Mouse (Mus musculus): ENCODE results near the gene Eml5.

The Eml5 gene

DNA sequence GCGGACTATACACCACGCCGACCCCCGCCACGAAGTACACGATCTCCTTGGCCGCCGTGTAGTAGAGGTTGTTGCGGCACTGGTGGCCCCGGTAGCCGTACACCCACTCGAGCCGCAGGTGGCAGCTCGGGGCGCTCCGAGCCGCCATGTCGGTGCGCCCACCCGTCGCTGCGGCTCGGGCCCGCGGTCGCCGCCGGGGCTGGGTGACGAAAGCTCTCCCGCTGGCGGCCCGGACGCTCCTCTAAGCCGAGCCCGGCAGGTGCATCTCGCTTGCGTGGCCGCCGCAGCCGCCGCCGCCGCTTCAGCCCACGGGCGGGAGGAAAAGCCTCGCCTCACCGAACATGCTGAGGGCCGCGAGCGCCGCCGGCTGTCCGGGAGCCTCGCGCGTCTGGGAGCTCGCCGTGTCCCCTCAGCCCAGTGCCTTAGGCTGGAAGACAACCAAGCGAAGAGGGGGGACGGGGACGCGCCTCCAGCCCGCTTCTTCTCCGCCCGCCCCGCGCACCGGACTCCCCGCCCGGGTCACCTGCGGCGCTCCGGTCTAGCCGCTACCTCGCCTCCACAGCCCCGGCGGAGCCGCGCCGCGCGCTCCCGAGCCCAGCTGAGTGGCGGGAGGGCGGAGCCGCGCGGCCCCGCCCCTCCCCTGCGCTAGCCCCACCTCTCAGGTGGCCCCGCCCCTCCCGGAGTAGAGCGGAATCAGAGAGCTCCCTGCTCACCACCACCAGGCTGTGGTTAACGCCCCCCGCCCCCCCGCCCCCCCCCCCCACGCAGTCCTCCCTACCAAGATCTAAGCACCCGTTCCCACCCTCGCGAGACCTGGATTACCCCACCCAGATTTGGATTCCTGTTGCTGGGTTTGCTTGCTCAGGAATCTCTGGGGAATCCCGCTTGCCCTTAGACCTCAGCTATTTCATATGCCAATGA is at the start of gene Eml5:
Gene Eml5, minus strand, starts transcription at position 604 of the 921 bp plus-strand sequence.
- DNase-seq: peak; percentile 92 to 93

- DNase-seq: no peak
Observed at GRCm38 (mm10) chr12:98932856-98933255, 31.6 kb upstream of the Eml5 start.

GRCm38 (mm10) chr12:98932441-98932840 is 31.2 kb upstream of the Eml5 start:
- no peak for DNase-seq

DNA sequence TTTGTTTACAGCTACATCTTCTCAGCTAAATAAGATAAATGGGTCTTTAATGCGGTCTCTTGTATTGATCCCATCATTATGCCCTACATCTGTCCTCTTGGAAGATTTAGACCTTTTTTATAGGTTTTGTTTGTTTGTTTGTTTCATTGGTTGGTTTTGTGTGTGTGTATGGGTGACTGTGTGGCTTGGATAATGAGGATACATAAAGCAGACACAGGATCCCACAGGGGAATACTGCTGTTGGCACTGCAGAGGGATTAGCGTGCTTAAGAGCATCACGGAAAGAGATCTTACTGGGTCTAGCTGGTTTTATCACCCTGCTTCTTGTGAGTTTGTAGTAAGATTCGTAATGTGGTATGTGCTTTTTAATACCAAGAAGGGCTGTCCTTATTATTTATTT is 29.9 kb upstream of the Eml5 start:
- DNase-seq: no peak

GRCm38 (mm10) chr12:98920194-98920991 is 19.1 kb upstream of the Eml5 start, which contains the start of gene Ttc8:
Gene Ttc8 (plus strand): TSS chr12:98920574.
- DNase-seq: peak; percentile 90 to 92

DNA sequence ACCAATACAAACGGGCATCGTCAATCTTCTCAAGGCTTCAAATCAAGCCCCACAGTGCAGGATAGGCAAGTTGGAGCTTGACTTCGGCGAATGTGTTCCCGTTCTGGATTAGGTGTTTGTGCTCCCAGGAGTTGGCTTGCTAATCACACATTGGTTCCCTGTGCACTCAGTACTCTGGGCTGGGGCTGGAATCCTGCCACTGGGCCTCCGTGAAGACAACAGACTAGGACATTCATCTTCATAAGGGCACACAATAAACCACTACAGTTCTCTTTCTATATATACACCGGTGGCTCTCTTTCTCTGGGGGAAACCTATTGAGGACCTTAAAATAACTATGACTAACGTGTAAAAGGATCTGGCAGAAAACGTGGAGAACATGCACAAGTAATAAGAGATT is 8.8 kb upstream of the Eml5 start:
- no peak for DNase-seq

DNA sequence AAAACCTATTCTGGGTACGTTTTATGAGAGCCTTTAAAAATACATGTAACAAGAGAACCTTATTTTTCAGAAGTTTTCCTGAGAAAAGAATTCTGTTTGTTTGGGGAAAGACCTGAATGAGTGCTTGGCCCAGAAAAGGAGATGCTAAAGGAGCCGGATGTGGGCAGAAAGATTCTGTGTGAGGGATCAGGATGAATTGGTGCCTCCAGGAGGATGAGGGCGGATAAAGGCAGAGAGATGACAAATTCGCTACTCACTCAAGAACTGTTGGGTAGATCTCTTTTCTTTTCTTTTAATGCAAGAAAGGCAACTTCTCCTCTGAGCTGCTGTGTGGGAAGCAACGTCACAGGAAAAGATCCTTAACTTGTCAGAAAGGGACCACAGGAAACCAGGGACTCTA is 4.2 kb upstream of the Eml5 start:
- DNase-seq: no peak

DNA sequence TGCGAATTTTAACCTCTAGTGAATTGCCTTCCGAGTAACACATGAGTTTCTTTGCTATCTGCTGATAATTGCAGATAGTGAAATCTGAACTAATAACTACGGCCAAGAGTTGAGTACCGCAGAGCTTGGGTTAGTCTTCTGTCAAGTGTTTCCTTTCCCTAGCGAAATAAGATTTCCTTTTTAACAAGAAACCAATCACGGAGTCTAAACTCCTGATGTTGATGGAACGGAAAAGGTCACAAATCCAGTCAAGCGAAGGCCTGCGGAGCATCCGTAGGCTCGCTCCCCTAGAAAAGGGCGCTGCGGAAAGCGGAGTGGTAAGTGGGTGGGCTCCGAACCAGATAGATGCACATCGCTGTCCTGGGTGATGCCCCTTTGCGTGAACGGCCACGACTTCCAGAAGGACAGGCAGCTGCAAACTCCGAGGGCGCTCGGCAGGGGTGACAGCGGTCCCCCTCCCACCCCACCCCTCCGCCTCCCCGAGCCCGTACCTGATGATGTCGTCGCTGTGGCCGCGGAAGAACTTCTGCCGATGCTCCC is 873 bp downstream of the Eml5 start:
- DNase-seq: peak in 1 of 2 experiments; percentile 60

DNA sequence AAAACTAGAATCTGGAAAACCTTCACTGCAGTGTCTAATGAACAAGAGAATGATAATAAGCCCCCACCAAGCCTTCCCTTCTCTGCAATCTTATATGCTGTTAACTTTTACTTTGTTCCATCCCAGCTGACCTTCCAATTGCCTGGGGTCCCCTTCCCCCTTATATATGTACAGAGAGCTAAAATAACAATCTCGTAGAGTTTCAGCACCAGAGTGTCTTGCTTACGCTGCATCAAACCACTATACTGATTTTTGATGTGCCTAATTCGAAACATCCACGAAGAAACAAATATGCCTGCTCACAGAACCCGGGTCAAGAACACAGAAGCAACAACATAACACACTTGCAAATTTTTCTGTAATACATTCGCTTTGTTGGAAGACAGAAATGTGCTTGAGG is 1.6 kb downstream of the Eml5 start:
- no peak for DNase-seq

- no peak for DNase-seq
Observed at GRCm38 (mm10) chr12:98896761-98897160, 4.5 kb downstream of the Eml5 start.

- no peak for DNase-seq
Observed at GRCm38 (mm10) chr12:98884515-98884914, 16.8 kb downstream of the Eml5 start.

- DNase-seq: no peak
Observed at GRCm38 (mm10) chr12:98881796-98882195, 19.5 kb downstream of the Eml5 start.

GRCm38 (mm10) chr12:98878693-98879092 is 22.6 kb downstream of the Eml5 start:
- DNase-seq: no peak

- DNase-seq: no peak
Observed at GRCm38 (mm10) chr12:98875216-98875615, 26.1 kb downstream of the Eml5 start.

DNA sequence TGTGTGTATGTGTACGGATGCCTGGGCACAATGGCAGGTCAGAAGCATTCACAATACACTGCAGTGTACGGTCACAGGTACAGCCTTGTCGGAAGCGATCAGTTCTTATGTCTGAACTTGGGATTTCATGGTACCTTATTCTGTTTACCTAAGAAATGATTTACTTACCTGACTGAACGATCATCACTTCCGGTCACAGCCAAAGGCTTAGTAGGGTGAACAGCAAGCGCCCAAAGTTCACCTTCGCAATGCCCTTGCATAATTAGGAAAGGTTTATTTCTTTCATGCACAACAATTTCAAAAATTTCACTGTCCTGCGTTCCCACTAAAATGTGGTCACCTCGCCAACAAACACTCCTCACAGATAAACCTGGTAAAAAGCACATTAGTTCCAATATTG is 28.4 kb downstream of the Eml5 start:
- no peak for DNase-seq

DNA sequence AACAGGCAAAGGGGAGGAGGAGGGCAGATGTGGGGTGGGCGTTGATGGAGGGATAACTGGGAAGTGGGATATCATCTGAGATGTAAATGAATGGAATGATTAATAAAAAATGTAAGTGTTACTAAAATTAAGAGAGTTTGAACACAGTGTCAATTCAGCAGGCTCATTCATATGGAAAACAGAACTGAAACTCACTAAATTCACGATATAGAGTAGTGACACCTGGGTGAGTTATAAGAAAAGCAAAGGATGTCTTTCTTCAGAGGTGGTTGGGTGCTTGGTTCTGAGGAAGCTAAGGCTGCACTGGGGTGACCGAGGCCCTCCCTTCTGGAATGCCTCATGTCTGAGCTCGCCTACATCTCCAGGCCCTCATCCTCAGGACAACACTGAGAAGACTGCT is 37.8 kb downstream of the Eml5 start:
- no peak for DNase-seq

- DNase-seq: no peak
Observed at GRCm38 (mm10) chr12:98860316-98860715, 41.0 kb downstream of the Eml5 start.

GRCm38 (mm10) chr12:98850767-98851166 is 50.5 kb downstream of the Eml5 start:
- peak; percentile 77 to 84 for DNase-seq

DNA sequence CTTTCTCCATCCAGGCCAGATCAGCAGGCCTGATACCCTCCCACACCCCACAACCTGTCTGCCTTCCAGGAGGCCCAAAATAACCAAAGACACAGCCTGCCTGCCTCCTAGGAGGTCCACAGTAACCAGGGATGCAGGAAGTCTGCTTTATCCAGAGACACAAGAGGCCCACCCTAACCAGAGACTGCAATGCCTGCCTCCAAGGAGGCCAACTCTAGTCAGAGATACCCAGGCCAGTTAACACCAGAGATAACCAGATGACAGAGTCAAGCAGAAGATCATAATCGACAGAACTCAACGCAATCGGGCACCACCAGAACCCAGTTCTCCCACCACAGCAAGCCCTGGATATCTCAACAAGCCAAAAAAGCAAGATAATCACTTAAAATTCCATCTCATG is 56.5 kb downstream of the Eml5 start:
- DNase-seq: no peak

- no peak for DNase-seq
Observed at GRCm38 (mm10) chr12:98840135-98840534, 61.1 kb downstream of the Eml5 start.

GRCm38 (mm10) chr12:98837940-98838339 is 63.3 kb downstream of the Eml5 start:
- DNase-seq: no peak

DNA sequence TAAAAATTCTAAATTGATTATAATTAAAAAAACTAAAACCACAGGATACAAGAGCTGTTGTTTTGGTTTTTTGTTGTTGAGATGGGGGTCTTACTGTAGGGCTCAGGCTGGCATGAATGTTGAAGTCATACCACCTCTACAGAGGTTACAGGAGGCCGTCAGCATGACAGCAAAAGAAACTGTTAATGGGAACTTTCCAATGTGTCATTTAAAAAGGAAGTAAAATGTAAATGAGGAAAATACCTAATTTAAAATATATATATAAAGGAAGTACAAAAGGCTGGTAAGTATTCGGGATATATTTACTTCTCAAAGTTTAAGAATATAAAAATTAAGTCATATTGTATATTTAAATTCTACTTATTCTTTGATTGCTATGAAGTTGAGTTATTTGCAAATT is 65.8 kb downstream of the Eml5 start:
- DNase-seq: no peak

- no peak for DNase-seq
Observed at GRCm38 (mm10) chr12:98834879-98835278, 66.4 kb downstream of the Eml5 start.

DNA sequence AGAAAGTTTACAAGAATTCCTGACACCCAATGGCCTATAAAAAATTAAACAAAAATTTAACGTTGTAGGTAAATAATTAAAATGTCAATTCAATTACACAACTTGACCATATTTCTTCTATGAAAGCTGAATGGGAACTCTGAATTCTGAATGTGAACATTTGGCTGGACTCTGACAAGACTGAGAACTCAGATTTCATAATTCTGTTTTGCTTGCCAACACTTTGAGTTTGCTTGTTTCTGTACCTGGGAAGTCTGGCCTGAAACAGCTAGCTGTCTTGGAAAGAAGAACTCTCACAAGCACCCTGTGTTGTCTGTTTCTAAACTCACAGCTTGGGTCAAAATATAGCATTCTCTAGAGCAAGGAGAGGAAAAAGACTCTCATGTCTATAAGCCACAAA is 67.4 kb downstream of the Eml5 start:
- DNase-seq: no peak
